Mouse (Mus musculus): ENCODE data around the gene Kcnq2.

- TF ChIP-seq POLR2A (IDR thresholded peaks at IDR 0.05; ENCODE audit: low read depth, low read length) (no peak), CTCF (IDR thresholded peaks at IDR 0.05; ENCODE audit: extremely low read depth, insufficient read depth, insufficient read length, insufficient replicate concordance) (no peak)
These were observed 101.8 kb downstream of the Kcnq2 start for GRCm38 (mm10) chr2:181033310-181033709.

Data from spleen, adult 2 months (tissue).